Mouse (Mus musculus) limb, embryonic 14.5 days (tissue): ENCODE results near the gene 4931406P16Rik. TPM values are rescaled to one million over a fixed set of nuclear protein-coding genes. Genes with fewer than 3 reads are reported as not detected.

Experiments used
- ATAC-seq: fragments of 200-750 bp; cut with Nextera tagmentation; 2 replicates; pipeline ENCODE4 v1.8.0; 2017; ENCODE audit warnings: low read depth, moderate number of reproducible peaks, moderate TSS enrichment; ENCODE audit not compliant: low FRiP score
- DNase-seq: peaks from one replicate; pipeline ENCODE4 v3.0.0-alpha.2; 2015; ENCODE audit warnings: low spot score
- H3K27ac ChIP-seq: fragments of 300-500 bp; sonication (generic); replicated peaks from 2 replicates; pipeline ENCODE4 v1.5.1; 2014; ENCODE audit warnings: low read depth, mild to moderate bottlenecking, low read length, moderate library complexity, mixed read lengths
- H3K27me3 ChIP-seq: fragments of 300-500 bp; sonication (generic); 2 replicates; pipeline ENCODE4 v1.6.1; 2014; ENCODE audit warnings: low read length, mixed read lengths; ENCODE audit not compliant: control insufficient read depth, insufficient read depth
- H3K36me3 ChIP-seq: fragments of 300-500 bp; sonication (generic); 2 replicates; pipeline ENCODE4 v1.6.1; 2014; ENCODE audit warnings: mild to moderate bottlenecking, low read length, moderate library complexity, mixed read lengths; ENCODE audit not compliant: control insufficient read depth, insufficient read depth
- H3K4me1 ChIP-seq: fragments of 300-500 bp; sonication (generic); 2 replicates; pipeline ENCODE4 v1.6.1; 2014; ENCODE audit warnings: antibody characterized with exemption, low read length, mixed read lengths; ENCODE audit not compliant: control insufficient read depth, insufficient read depth
- H3K4me2 ChIP-seq: fragments of 300-500 bp; sonication (generic); replicated peaks from 2 replicates; pipeline ENCODE4 v1.6.1; 2014; ENCODE audit warnings: low read depth, mild to moderate bottlenecking, low read length, moderate library complexity; ENCODE audit not compliant: severe bottlenecking
- H3K4me3 ChIP-seq: fragments of 300-500 bp; sonication (generic); replicated peaks from 2 replicates; pipeline ENCODE4 v1.5.1; 2014; ENCODE audit warnings: low read length
- H3K9ac ChIP-seq: fragments of 300-500 bp; sonication (generic); 2 replicates; pipeline ENCODE4 v1.6.1; 2014; ENCODE audit warnings: mild to moderate bottlenecking, low read depth, low read length, moderate library complexity; ENCODE audit not compliant: severe bottlenecking
- H3K9me3 ChIP-seq: fragments of 300-500 bp; sonication (generic); 2 replicates; pipeline ENCODE4 v1.6.1; 2016; ENCODE audit warnings: low read length; ENCODE audit not compliant: control insufficient read depth
- POLR2A ChIP-seq: fragments of 200-500 bp; IDR thresholded peaks from 2 replicates; pipeline ENCODE4 v1.8.0; 2012; ENCODE audit warnings: inconsistent platforms, mild to moderate bottlenecking, moderate library complexity, borderline replicate concordance; ENCODE audit not compliant: insufficient read depth, insufficient read length; ENCODE audit errors: extremely low read depth
- WGBS: fragments of 180-500 bp; shearing (Covaris S2); extraction: QIAGEN DNeasy Blood & Tissue Kit; methylation state at CpG from one replicate; pipeline ENCODE4 v1.1.7; 2014; 5-methylcytosine and 5-hydroxymethylcytosine counted together
- polyA plus RNA-seq, 2 experiments: library from polyadenylated mRNA; depleted of rRNA in 1 of 2; stranded (reverse) in 1 of 2; unstranded in 1 of 2; fragments of >200 nt; fragmentation: Nextera tagmentation in 1 of 2; extraction: Ambion mirVana in 1 of 2; gene quantifications; 2 replicates each; pipeline versions ENCODE4 v1.2.1 to v1.2.3; 2012 to 2014

4931406P16Rik gene
- polyA plus RNA-seq (2012; rRNA removed) = 34.3 and 41.9 TPM in 2 replicates
- polyA plus RNA-seq (2014; fragmentation: Nextera tagmentation; extraction: Ambion mirVana) = 31.6 and 39.3 TPM in 2 replicates

DNA sequence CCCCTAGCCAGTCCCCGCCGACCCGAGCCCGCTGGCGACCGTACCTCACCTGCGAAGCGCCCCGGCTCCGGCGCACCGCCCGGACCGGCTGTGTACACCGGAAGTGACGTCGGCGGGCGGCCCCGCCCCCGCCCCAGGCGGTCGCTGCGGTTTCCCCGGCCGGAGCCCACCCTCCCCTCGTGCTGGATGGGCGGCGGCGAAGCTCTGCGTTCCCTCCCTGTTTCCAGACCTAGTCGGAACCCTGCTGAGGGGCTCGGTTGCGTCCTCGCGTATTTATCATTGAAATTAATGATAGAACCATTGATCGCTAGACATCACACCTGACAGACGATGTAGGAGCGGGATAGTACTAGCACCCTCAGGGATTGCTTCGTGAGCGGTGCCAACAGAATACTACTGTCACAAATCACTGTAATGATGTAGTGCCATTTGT, at the start of gene 4931406P16Rik:
TSS of gene 4931406P16Rik (minus strand) at position 109 of the 433 bp plus-strand sequence.
- 0 out of 2 replicates have a peak, but pooled peaks have one; percentile 68 for TF ChIP-seq POLR2A
- ATAC-seq (peak; percentile 93), DNase-seq (peak; percentile 83)
- Histone ChIP-seq H3K27ac (peak within 1 kb of the TSS; percentile 83), H3K36me3 (no peaks in the 10 kb centered on the region), H3K9me3 (no peaks in the 10 kb centered on the region), H3K4me2 (peak within 1 kb of the TSS; percentile 55), H3K4me1 (peaks cover 12% of the 10 kb centered on the region), H3K9ac (peak within 1 kb of the TSS; percentile 86), H3K27me3 (no peaks in the 10 kb centered on the region), H3K4me3 (peak within 1 kb of the TSS; percentile 88)
- WGBS = 0% methylated on average over 20 of the region's 41 CpGs

DNA sequence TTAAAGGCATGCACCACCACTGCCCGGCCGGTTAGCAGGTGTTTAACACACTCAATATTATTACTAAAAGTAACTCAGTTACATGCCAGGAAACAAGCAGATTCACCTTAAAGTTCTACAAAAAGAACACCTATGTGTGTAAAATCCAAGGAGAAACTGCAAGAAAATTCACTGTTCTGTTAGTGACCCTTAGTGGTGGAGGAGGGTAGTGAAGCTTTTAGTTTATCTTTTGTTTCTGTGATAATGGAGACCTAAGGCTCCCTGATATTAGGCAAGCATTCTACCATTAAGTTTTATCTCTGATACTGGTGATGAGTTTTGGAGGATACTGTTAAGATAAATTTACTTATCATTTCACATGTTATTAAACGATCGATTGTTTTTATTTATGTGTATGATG, 42.3 kb upstream of the 4931406P16Rik start:
- no peaks in the 10 kb centered on the region for H3K4me1 ChIP-seq
- TF ChIP-seq POLR2A = no peak
- 90% methylated on average over 4 of the region's 4 CpGs for WGBS
- no peak overlapping the region for H3K4me2 ChIP-seq
- H3K9ac ChIP-seq = no peak overlapping the region
- H3K4me3 ChIP-seq = no peak overlapping the region
- DNase-seq (peak; percentile 47), ATAC-seq (no peak)
- peaks cover 73% of the 10 kb centered on the region for H3K36me3 ChIP-seq
- no peaks in the 10 kb centered on the region for H3K9me3 ChIP-seq
- H3K27ac ChIP-seq = no peak overlapping the region
- no peaks in the 10 kb centered on the region for H3K27me3 ChIP-seq

DNA sequence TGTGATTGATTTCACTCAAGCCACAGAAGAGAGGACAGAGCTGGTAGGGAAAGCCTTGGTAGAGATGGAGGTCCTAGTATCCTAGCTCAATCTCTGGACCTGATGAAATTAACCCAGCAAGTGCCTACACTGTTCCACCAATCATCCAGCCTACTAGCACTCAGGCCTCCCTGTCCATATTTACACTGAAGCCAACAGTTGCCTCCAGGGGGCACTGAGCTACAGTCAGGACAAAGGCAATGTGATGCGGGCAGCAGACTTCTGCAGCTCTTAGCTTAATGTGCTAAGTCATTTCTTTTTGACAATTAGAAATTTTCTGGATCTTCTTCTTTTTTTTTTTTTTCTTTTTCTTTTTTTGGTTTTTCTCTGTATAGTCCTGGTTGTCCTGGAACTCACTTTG, 38.6 kb upstream of the 4931406P16Rik start:
- WGBS = 100% methylated on average over 1 of the region's 1 CpGs
- TF ChIP-seq POLR2A = no peak
- ATAC-seq (no peak), DNase-seq (no peak)
- Histone ChIP-seq H3K4me3 (no peak overlapping the region), H3K9me3 (no peaks in the 10 kb centered on the region), H3K27ac (no peak overlapping the region), H3K4me2 (no peak overlapping the region), H3K27me3 (no peaks in the 10 kb centered on the region), H3K9ac (no peak overlapping the region), H3K36me3 (peaks cover 93% of the 10 kb centered on the region), H3K4me1 (no peaks in the 10 kb centered on the region)

DNA sequence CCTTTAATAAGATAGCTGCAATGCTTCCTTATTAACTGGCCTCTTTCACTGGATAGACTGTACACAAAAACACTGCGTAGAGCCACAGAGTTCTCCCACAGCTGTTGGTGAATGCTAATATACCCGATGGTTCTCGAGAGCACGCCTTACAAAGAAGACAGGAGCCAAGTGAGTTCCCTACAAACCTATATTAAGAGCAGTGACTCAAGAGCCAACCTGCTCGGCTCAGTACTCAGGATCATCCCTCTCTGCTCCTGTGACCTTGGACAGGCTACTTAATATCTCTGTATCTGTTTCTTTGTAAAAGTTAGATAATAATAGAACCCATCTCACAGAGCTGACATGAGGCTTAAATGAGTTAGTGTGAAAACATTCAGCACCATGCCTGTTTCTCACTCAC, 36.8 kb upstream of the 4931406P16Rik start:
- Histone ChIP-seq H3K27ac (no peak overlapping the region), H3K4me3 (no peak overlapping the region), H3K36me3 (peaks cover 95% of the 10 kb centered on the region), H3K4me1 (no peaks in the 10 kb centered on the region), H3K9ac (no peak overlapping the region), H3K4me2 (no peak overlapping the region), H3K27me3 (no peaks in the 10 kb centered on the region), H3K9me3 (no peaks in the 10 kb centered on the region)
- DNase-seq (no peak), ATAC-seq (no peak)
- WGBS = 95% methylated on average over 5 of the region's 5 CpGs
- TF ChIP-seq POLR2A = no peak

DNA sequence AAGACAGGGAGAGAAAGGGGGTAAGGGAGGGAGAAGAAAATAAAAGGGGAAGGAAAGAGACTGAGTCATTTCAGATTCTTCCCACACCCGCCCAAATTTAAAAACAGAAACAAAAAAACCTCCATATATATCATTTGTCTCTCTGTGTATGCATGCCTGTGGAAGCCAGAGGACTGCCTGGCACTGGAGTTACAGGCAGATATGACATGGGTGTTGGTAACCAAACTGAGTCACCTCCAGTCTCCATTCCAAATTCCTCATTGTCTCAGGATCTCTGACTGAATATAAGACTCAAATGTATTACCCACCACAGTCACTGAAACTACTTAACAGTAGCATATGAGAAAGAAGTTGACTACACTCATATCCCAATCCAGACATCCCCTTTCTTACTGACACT, 34.7 kb upstream of the 4931406P16Rik start:
- H3K27me3 ChIP-seq = no peaks in the 10 kb centered on the region

More for the DNA sequence above, 34.7 kb upstream of the 4931406P16Rik start:
- no peak for ATAC-seq
- no peak for TF ChIP-seq POLR2A
- peaks cover 94% of the 10 kb centered on the region for H3K36me3 ChIP-seq
- no peak for DNase-seq
- H3K4me2 ChIP-seq = no peak overlapping the region
- no peak overlapping the region for H3K27ac ChIP-seq
- no peak overlapping the region for H3K4me3 ChIP-seq
- no peak overlapping the region for H3K9ac ChIP-seq
- H3K4me1 ChIP-seq = no peaks in the 10 kb centered on the region
- WGBS = 84% methylated on average over 1 of the region's 1 CpGs
- no peaks in the 10 kb centered on the region for H3K9me3 ChIP-seq
